Mouse (Mus musculus) kidney, postnatal 10 days (tissue): Measurements from ENCODE around the gene Gm7876.
"Not testable (repeated sequence)": the region's sequence is repeated elsewhere in the genome, so short reads cannot be mapped to it uniquely, and the experiment has no call there.

Source experiments
- DNase-seq: peaks from one replicate; pipeline ENCODE4 v3.0.0; 2021; ENCODE audit warnings: mixed read lengths

Gene Gm7876

DNA sequence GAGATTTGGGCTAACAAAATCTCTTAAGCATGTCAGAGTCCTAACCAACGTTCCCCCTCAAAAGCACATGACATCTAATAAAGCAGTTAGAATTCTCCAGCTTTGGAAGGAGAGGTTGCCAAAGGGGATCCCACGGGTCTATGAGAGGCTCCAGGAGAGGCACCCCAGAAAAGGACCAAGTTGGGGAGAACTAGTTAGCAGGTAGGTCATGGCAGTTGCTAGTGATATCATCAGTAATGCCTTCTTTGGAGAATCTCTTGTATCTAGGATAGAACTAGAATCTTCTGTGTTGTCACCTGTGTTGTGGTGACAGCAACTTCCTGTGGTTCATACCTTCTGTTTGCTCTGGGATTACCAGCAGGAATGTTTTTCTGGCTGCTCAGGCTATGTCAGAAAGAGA, at the start of gene Gm7876:
Gene Gm7876, plus strand, starts transcription at position 301 of the 400 bp plus-strand sequence.
- not testable (repeated sequence) for DNase-seq

DNA sequence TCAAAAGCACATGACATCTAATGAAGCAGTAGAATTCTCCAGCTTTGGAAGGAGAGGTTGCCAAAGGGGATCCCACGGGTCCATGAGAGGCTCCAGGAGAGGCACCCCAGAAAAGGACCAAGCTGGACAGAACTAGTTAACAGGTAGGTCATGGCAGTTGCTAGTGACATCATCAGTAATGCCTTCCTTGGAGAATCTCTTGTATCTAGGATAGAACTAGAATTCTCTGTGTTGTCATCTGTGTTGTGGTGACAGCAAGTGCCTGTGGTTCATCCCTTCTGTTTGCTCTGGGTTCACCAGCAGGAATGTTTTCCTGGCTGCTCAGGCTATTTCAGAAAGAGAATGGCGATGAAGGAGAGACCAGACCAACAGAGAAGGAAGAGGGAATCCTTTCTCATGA, 45.1 kb upstream of the Gm7876 start, which contains the start of gene Gm3239:
Gene Gm3239, plus strand, starts transcription at position 301 of the 400 bp plus-strand sequence.
- not testable (repeated sequence) for DNase-seq

DNA sequence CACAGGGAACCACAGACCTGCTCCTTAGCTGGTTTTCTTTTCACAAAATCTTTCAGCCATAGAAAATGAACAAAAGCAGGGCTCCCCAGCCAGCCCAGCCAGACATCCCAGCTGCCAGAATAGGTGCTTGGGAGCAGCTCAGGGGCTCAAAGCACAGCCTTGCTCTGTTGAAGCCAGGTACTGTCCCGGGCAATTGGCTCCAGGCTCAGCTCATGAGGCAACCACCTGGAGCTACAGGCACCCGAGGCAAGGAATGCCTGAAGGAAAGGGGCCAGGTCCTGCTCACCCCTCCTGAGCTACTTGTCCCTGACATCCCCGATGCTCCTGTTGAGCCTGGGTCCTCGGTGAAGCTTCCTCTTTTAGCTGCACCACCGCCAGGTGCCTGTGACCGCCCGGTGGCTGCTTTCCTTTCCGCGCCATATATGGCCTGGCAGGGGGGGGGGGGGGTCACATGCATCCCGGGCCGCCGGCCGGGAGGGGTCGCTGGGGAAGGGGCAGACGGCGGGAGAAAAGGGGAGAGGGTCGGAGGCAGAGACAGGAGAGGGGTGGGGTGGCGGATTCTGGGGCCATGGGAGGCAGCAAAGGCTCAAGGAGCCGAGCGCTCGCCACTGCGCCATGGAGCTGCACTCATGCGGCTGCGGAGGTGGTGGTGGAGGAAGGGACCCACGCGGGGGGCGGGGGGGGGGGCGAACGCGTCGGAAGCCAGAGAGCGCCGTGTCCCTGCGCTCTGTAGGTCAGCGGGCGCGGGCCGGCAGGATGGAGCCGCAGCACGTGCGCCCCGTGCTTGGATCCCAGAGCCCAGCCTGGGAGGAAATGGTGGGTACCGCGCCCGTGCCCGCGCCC, 17.2 kb downstream of the Gm7876 start, which contains the start of gene Gm3252:
Gene Gm3252, plus strand, starts transcription at position 738 of the 843 bp plus-strand sequence.
- DNase-seq, result not testable (repeated sequence)
